Mouse (Mus musculus) E14TG2a.4 (cell line): Measurements from ENCODE around the gene 1700088E04Rik.

ENCODE experiments used
- H3K27me3 ChIP-seq: 2 replicates; pipeline ENCODE4 v1.6.1; 2014; ENCODE audit warnings: low read length, control low read depth; ENCODE audit not compliant: insufficient read depth
- H3K36me3 ChIP-seq: 2 replicates; pipeline ENCODE4 v1.6.1; 2014; ENCODE audit warnings: low read length, control low read depth; ENCODE audit not compliant: insufficient read depth
- H3K4me1 ChIP-seq: replicated peaks from 2 replicates; pipeline ENCODE4 v1.6.1; 2014; ENCODE audit warnings: low read depth, low read length, control low read depth
- H3K4me3 ChIP-seq: replicated peaks from 2 replicates; pipeline ENCODE4 v1.5.1; 2014; ENCODE audit warnings: mild to moderate bottlenecking, low read length
- H3K9me3 ChIP-seq: 2 replicates; pipeline ENCODE4 v1.6.1; 2014; ENCODE audit warnings: low read length, control low read depth
- CTCF ChIP-seq: conservative IDR thresholded peaks from 2 replicates; pipeline ENCODE4 v1.5.1; 2014; ENCODE audit warnings: low read length
- NANOG ChIP-seq: IDR thresholded peaks from 2 replicates; pipeline ENCODE4 v1.6.1; 2014; ENCODE audit warnings: borderline replicate concordance, low read length, mixed read lengths
- POU5F1 ChIP-seq: IDR thresholded peaks from 2 replicates; pipeline ENCODE4 v1.6.1; 2014; ENCODE audit warnings: low read length, borderline replicate concordance

Gene 1700088E04Rik

DNA sequence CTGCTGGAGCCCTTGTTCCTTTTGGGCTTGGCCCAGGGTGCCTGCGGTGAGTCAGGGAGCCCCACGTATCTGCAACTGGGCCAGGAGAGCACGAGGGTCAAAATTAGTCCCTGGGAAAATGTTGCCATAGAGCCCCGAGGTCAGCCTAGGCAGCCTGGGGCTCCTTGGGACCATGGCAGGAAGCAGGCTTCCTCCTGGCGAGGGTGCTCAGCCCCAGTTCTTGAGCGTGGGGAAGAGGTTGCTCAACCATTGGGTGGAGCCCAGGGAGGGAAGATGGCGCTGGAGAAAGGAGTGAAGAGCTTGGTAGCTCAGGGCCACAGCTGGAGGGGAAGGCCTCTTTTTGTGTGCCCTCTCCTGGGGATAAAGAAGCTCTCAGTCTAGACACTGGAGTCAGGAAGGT is 21.2 kb upstream of the 1700088E04Rik start:
- Histone ChIP-seq H3K4me3 (no peak overlapping the region), H3K36me3 (no peaks in the 10 kb centered on the region), H3K4me1 (peaks cover 50% of the 10 kb centered on the region), H3K27me3 (peaks cover 100% of the 10 kb centered on the region), H3K9me3 (0 out of 2 replicates have a peak, but pooled peaks cover 4% of the 10 kb centered on the region)
- TF ChIP-seq POU5F1 (no peak), NANOG (no peak), CTCF (no peak)

DNA sequence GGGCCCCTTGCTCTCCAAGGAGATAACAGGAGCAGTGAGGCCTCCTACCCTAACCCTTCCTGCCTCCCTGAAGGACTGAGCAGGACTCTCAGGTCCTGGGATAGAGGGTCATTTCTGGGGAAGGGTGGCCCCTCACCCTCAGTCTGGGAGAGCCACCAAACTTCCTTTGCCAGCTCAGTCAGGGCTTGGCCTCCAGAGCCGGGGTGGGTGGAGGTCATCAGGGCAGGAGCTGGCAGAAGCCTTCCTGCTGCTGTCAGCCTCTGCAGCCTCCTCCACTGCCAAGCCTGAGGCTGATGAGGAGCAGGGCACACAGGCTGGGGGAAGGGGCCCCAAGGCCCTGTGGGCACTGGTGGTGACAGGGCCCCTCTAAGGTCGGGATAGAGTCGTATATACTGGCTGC is 14.5 kb upstream of the 1700088E04Rik start:
- Histone ChIP-seq H3K36me3 (peaks cover 35% of the 10 kb centered on the region), H3K4me3 (no peak overlapping the region), H3K4me1 (peaks cover 33% of the 10 kb centered on the region), H3K9me3 (no peaks in the 10 kb centered on the region), H3K27me3 (peaks cover 47% of the 10 kb centered on the region)
- no peak for TF ChIP-seq CTCF
- TF ChIP-seq POU5F1: no peak
- no peak for TF ChIP-seq NANOG

DNA sequence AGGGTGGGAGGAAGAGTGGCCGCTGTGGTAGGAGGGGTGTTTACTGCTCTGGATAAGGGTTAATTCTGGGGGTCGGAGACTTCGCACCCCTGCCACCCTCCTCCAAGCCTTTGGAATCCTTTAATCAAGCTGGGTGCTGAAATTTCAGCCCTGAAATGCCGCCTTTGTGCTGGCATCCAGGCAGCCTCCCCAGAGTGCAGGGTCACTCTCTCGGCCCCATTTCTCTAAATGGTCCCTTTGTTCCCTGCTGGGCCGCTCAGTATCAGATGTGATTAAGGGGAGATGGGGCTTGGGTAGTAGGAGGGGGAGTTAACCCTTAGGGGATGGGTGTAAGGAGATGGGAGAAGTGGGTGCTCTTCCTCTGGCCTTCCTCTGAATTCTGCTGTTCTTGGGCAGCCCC is 11.7 kb upstream of the 1700088E04Rik start:
- no peak for TF ChIP-seq NANOG
- Histone ChIP-seq H3K27me3 (peaks cover 18% of the 10 kb centered on the region), H3K4me3 (no peak overlapping the region)

DNA sequence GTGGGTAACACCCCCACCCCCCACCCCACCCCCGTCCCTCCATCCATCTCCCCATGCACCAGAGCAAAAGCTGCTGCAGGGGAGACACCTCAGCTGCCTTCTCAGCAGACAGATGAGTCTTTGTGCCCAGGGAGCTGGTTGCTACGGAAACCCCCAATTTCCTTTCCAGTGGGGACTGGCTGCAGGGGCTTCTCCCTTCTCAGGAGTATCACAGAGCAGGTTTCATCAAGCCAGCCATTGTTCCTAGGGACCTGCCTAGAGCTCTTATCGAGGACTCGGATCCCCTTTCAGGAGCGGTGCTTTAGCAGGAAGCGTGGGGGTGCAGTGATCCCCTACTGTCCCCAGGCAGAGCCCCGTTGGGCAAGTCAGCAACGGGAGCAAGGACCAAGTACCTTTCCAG is 10.8 kb upstream of the 1700088E04Rik start:
- peaks cover 10% of the 10 kb centered on the region for H3K27me3 ChIP-seq
- 0 out of 2 replicates have a peak overlapping the region, but pooled peaks have one; percentile 17 for H3K4me3 ChIP-seq
- TF ChIP-seq POU5F1 (no peak), CTCF (no peak), NANOG (no peak)
- H3K9me3 ChIP-seq: no peaks in the 10 kb centered on the region
- peaks cover 60% of the 10 kb centered on the region for H3K4me1 ChIP-seq
- H3K36me3 ChIP-seq: peaks cover 70% of the 10 kb centered on the region

More for the DNA sequence above, 11.7 kb upstream of the 1700088E04Rik start:
- Histone ChIP-seq H3K36me3 (peaks cover 61% of the 10 kb centered on the region), H3K4me1 (peaks cover 54% of the 10 kb centered on the region), H3K9me3 (no peaks in the 10 kb centered on the region)

DNA sequence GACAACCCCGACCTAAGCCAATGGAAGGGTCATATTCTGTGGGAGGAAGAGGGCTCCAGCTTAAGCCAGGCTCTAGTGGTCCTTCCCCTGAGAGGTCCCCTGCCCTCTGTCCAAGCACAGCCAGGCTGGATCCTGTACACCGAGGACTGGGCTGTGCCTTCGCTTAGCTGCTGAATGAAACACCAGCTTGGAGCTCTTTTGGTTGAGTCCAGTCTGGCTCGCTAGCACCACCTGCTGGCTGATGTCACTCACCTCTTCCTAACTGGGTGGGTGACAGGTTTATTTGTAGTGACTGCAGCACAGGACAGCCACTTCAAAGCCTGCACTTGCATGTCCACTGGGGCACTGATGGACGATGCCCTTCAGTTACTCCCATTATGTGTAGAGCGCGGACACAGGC is 7.5 kb upstream of the 1700088E04Rik start:
- Histone ChIP-seq H3K27me3 (no peaks in the 10 kb centered on the region), H3K4me3 (no peak overlapping the region), H3K4me1 (peaks cover 82% of the 10 kb centered on the region), H3K9me3 (no peaks in the 10 kb centered on the region), H3K36me3 (peaks cover 96% of the 10 kb centered on the region)
- no peak for TF ChIP-seq NANOG
- peak; percentile 94 for TF ChIP-seq CTCF

DNA sequence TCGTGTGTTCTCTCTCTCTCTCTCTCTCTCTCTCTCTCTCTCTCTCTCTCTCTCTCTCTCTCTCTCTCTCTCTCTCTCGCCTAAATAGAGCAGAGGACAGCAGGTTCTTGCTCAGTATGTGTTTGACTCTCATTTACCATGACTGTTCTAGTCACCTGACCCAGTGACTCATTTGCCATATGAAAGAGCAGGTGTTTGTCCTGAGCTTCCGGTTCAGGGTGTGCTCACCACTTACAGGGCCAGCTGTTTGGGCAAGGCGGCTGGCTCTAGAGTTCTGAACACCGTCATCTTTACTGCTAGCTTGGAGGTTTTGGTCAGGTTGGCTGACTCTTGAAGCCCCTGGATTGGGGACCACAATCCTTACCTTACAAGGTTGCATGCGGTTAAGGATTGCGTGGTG is 4.5 kb upstream of the 1700088E04Rik start:
- peaks cover 3% of the 10 kb centered on the region; the same call in 1 of the 2 replicates for H3K27me3 ChIP-seq
- no peaks in the 10 kb centered on the region for H3K9me3 ChIP-seq
- H3K4me3 ChIP-seq: no peak overlapping the region
- peaks cover 78% of the 10 kb centered on the region for H3K4me1 ChIP-seq
- peaks cover 69% of the 10 kb centered on the region for H3K36me3 ChIP-seq
- TF ChIP-seq NANOG: no peak
- TF ChIP-seq CTCF: no peak
- TF ChIP-seq POU5F1: no peak

DNA sequence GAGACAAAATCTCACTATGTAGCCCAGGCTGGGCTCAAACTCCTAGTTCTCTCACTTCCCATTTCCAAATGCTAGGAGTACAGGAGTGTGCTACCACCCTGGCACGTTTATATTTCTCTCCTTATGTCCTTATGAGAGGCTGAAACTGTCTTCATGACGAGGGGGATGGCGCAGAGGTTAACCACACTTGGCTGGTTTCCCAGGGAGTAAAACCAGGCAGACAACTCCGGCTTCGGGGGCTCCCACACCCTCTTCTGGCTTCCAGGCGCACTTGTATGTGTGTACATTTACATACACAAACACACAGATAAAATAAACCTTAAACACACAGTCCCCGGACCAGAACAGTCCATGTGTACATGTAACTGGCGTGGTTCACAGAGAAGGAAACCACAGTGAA is 3.0 kb upstream of the 1700088E04Rik start:
- TF ChIP-seq NANOG (no peak), POU5F1 (no peak), CTCF (no peak)
- peaks cover 56% of the 10 kb centered on the region for H3K36me3 ChIP-seq

DNA sequence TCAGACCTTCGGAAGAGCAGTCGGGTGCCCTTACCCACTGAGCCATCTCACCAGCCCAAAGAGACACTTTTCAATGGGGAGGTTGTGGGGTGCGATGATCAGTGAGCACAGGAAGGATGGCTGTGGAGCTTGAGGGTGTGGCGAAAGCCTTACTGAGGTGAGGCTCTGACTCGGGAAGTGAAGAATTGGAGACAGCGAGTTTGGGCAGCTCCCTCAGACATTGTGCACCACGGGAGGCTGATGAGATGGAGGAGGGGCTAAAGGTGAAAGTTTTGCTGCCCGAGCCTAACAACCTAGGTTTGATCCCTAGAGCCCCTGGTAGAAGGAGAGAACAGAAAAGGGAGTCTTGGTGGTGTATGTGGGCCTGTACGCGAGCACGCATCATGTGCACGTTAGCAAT is 2.3 kb upstream of the 1700088E04Rik start:
- Histone ChIP-seq H3K4me3 (peak overlapping the region; percentile 35; the same call in 1 of the 2 replicates), H3K4me1 (peaks cover 65% of the 10 kb centered on the region), H3K9me3 (no peaks in the 10 kb centered on the region), H3K27me3 (peaks cover 9% of the 10 kb centered on the region), H3K36me3 (peaks cover 49% of the 10 kb centered on the region)
- TF ChIP-seq NANOG (no peak), CTCF (no peak)

More for the DNA sequence above, 3.0 kb upstream of the 1700088E04Rik start:
- Histone ChIP-seq H3K4me3 (peak overlapping the region; percentile 35; the same call in 1 of the 2 replicates), H3K9me3 (no peaks in the 10 kb centered on the region), H3K4me1 (peaks cover 69% of the 10 kb centered on the region), H3K27me3 (peaks cover 9% of the 10 kb centered on the region)

DNA sequence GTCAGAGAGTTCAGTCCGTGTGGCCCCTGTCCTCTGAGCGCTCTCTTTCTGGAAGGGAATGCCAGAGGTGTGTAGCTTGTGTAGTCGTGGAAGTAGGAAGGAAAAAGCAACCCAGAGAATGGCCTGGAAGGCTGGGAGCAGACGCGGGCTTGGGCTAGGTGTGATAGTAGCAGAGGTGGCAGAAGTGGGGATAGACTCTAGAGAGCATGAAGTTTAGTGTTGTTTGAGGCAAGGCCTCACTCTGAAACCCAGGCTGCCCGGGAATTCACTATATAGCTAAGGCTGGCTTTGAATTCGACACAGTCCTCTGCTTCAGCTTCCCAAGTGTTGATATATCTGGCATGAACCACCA is 489 bp upstream of the 1700088E04Rik start:
- H3K27me3 ChIP-seq: peaks cover 11% of the 10 kb centered on the region
- TF ChIP-seq CTCF (no peak), POU5F1 (no peak), NANOG (no peak)
- peaks cover 51% of the 10 kb centered on the region for H3K4me1 ChIP-seq
- no peaks in the 10 kb centered on the region for H3K9me3 ChIP-seq
- H3K36me3 ChIP-seq: peaks cover 31% of the 10 kb centered on the region
- H3K4me3 ChIP-seq: peak overlapping the region; percentile 99

DNA sequence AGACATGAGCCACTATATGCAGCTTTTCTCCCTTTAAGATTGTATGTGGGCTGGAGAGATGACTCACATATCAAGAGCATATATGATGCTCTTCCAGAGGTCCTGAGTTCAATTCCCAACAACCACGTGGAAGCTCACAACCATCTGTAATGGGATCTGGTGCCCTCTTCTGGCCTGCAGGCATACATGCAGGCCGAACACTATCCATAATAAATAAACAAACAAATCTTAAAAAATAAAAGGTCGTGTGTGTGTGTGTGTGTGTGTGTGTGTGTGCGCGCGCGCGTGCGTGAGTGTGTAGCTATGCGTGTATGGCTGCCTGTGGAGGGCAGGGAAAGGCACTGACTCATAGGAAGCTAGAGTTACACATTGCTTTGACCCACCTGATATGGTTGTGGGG is 1.4 kb downstream of the 1700088E04Rik start:
- peak; percentile 47 for TF ChIP-seq CTCF
- no peak for TF ChIP-seq NANOG
- TF ChIP-seq POU5F1: no peak
- peaks cover 12% of the 10 kb centered on the region for H3K36me3 ChIP-seq
- H3K4me3 ChIP-seq: no peak overlapping the region
- H3K4me1 ChIP-seq: peaks cover 39% of the 10 kb centered on the region
- peaks cover 11% of the 10 kb centered on the region for H3K27me3 ChIP-seq
- no peaks in the 10 kb centered on the region for H3K9me3 ChIP-seq
